Mouse (Mus musculus): ENCODE data around the gene Slc1a1. TPM values are rescaled to one million over a fixed set of nuclear protein-coding genes. Genes with fewer than 3 reads are reported as not detected.

The Slc1a1 gene
- polyA plus RNA-seq, 1 experiment from 2014 or later: 53.7 TPM

DNA sequence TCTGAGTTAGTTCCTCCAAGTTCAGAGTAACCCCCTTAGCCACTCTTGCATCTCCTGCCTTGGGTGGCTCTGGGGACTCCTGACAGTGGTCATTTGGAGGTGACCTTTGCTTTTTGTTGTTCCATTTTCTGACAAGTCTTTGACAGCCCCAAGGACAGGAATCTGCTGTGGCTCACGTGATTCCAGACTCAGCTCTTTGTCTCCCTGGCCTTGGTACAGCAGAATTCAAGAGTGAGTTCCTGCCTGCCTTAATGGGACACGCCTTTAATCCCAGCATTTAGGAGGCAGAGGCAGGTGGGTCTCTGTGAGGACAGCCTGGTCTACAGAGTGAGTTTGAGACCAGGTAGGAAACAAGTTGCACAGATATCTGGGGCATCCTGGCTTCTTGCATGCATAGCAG is 3.9 kb downstream of the Slc1a1 start:
- Histone ChIP-seq H3K9me3 (ENCODE audit: control insufficient read depth, low read length) (no peaks in the 10 kb centered on the region), H3K4me1 (ENCODE audit: control insufficient read depth, insufficient read depth, low read depth, low read length) (peaks cover 10% of the 10 kb centered on the region), H3K4me3 (ENCODE audit: low read length) (no peak overlapping the region), H3K27me3 (replicated peaks; ENCODE audit: control insufficient read depth, insufficient read depth, low read length) (no peaks in the 10 kb centered on the region), H3K9ac (ENCODE audit: low read depth, low read length) (no peak overlapping the region), H3K27ac (ENCODE audit: low read depth, low read length) (no peak overlapping the region), H3K36me3 (ENCODE audit: control insufficient read depth, insufficient read depth, low read length) (no peaks in the 10 kb centered on the region), H3K4me2 (ENCODE audit: low read length) (no peak overlapping the region)
- 63% methylated on average over 2 of the region's 2 CpGs for whole genome bisulfite sequencing
- no peak for ATAC-seq

DNA sequence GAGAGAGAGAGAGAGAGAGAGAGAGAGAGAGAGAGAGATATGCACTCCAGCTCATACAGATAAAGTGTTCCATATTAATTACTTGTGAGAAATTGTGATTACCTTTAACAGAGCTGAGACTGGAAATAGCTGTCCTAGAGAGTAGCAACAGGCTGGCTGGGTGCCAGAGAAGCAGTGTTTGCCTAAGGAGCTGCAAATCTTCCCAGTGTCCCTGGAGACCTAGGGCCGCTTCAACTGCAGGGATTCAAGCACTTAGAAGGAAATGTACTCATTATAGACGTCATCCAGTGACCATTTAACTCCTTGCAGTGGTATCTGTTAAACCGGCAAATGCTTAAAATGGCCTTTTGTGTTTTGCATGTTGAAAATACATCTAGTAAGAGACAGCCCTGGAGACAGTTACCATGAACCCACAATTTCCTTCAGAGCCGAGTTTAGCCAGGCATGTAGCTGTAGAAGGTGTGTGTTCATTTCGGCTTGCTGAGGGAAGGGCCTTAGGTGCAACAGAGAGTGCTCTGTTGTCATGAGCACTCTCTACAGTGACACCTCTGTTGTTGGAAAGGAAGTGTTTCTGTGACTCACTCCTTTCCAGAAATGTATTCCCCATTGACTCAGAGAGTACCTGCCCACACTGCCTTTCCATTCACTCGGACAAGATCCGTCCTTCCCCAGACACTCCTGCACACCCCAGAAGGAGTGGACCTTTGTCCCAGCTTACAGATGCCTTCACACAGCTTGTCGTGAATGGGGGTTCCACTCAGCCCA is 10.3 kb downstream of the Slc1a1 start:
- Histone ChIP-seq H3K4me1 (ENCODE audit: control insufficient read depth, insufficient read depth, low read depth, low read length) (no peaks in the 10 kb centered on the region; the same call in 1 of the 2 replicates), H3K9me3 (ENCODE audit: control insufficient read depth, low read length) (no peaks in the 10 kb centered on the region), H3K4me2 (ENCODE audit: low read length) (no peak overlapping the region), H3K27me3 (replicated peaks; ENCODE audit: control insufficient read depth, insufficient read depth, low read length) (no peaks in the 10 kb centered on the region), H3K4me3 (ENCODE audit: low read length) (no peak overlapping the region), H3K27ac (ENCODE audit: low read depth, low read length) (no peak overlapping the region), H3K36me3 (ENCODE audit: control insufficient read depth, insufficient read depth, low read length) (no peaks in the 10 kb centered on the region), H3K9ac (ENCODE audit: low read depth, low read length) (no peak overlapping the region)
- WGBS: 62% methylated on average over 8 of the region's 8 CpGs
- ATAC-seq: peak; percentile 37; the same call in 1 of the 2 replicates

DNA sequence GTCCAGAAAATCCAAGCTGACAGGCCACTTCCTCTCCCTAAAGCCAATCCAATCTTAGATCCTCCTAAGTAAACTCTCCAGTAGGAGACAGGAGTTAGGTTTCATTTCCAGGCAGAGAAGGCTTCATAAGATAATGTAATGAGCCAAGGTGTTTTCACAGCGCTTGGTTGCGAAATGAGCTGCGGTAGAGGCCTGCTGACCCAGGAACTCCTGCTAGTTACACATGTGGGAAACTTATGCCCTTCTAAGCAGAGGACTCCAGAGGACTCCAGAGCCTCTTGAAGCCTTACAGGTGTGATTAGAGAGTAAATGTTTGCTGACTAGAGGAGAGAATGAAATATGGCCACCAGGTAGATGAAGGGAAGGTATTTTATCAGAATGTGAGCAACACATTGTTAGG is 15.7 kb downstream of the Slc1a1 start:
- ATAC-seq: no peak
- Histone ChIP-seq H3K9ac (ENCODE audit: low read depth, low read length) (no peak overlapping the region), H3K4me1 (ENCODE audit: control insufficient read depth, insufficient read depth, low read depth, low read length) (no peaks in the 10 kb centered on the region), H3K36me3 (ENCODE audit: control insufficient read depth, insufficient read depth, low read length) (no peaks in the 10 kb centered on the region), H3K27me3 (replicated peaks; ENCODE audit: control insufficient read depth, insufficient read depth, low read length) (no peaks in the 10 kb centered on the region), H3K4me3 (ENCODE audit: low read length) (no peak overlapping the region), H3K27ac (ENCODE audit: low read depth, low read length) (no peak overlapping the region), H3K4me2 (ENCODE audit: low read length) (no peak overlapping the region), H3K9me3 (ENCODE audit: control insufficient read depth, low read length) (no peaks in the 10 kb centered on the region)
- WGBS: 95% methylated on average over 3 of the region's 3 CpGs

DNA sequence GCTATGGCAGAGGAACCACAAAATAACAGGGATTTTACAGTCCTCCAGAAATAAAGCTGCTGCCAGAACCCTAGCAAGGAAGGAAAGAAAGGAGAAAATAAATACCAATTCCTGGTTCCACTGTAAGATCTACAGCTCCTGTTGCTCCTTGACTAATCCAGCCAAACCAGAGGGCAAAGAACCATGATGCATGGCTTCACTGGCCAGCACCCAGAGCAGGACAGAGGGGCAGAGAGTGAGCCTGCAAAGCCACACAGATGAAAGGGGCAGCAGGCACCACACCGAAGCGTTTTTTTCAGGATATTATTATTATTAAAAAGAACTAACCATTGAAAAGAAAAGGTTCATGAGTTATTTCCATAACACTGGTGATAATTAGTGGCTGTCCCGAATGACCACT is 17.2 kb downstream of the Slc1a1 start:
- H3K27me3 ChIP-seq (replicated peaks; ENCODE audit: control insufficient read depth, insufficient read depth, low read length): no peaks in the 10 kb centered on the region
- H3K36me3 ChIP-seq (ENCODE audit: control insufficient read depth, insufficient read depth, low read length): no peaks in the 10 kb centered on the region
- WGBS: 85% methylated on average over 3 of the region's 3 CpGs
- no peak for ATAC-seq
- H3K4me2 ChIP-seq (ENCODE audit: low read length): no peak overlapping the region
- no peak overlapping the region for H3K4me3 ChIP-seq (ENCODE audit: low read length)
- no peaks in the 10 kb centered on the region for H3K4me1 ChIP-seq (ENCODE audit: control insufficient read depth, insufficient read depth, low read depth, low read length)
- H3K27ac ChIP-seq (ENCODE audit: low read depth, low read length): no peak overlapping the region
- H3K9ac ChIP-seq (ENCODE audit: low read depth, low read length): no peak overlapping the region
- 0 out of 2 replicates have a peak, but pooled peaks cover 3% of the 10 kb centered on the region for H3K9me3 ChIP-seq (ENCODE audit: control insufficient read depth, low read length)

DNA sequence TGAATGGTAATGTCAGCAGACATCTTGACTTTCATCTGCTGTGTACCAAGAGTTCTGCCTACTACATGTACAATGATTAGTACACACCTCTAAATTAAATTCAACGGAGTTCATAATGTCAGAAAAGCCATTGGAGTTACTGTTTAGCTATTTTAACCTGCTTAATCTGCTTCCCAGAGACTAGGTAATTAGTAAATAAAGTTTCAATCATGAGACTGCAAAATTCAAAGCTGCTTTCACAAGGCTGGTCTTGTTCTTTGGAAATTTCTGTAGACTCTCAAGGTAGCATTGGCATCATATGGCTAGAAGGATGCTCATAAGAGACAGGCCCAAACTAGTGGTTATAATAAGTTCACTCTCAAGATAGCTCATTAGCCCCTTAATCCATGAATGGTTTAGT is 20.0 kb downstream of the Slc1a1 start:
- Histone ChIP-seq H3K9ac (ENCODE audit: low read depth, low read length) (no peak overlapping the region), H3K36me3 (ENCODE audit: control insufficient read depth, insufficient read depth, low read length) (no peaks in the 10 kb centered on the region), H3K9me3 (ENCODE audit: control insufficient read depth, low read length) (0 out of 2 replicates have a peak, but pooled peaks cover 3% of the 10 kb centered on the region), H3K27ac (ENCODE audit: low read depth, low read length) (no peak overlapping the region), H3K4me1 (ENCODE audit: control insufficient read depth, insufficient read depth, low read depth, low read length) (no peaks in the 10 kb centered on the region), H3K4me2 (ENCODE audit: low read length) (no peak overlapping the region), H3K27me3 (replicated peaks; ENCODE audit: control insufficient read depth, insufficient read depth, low read length) (no peaks in the 10 kb centered on the region), H3K4me3 (ENCODE audit: low read length) (no peak overlapping the region)
- ATAC-seq: no peak
- 69% methylated on average over 1 of the region's 1 CpGs for WGBS

DNA sequence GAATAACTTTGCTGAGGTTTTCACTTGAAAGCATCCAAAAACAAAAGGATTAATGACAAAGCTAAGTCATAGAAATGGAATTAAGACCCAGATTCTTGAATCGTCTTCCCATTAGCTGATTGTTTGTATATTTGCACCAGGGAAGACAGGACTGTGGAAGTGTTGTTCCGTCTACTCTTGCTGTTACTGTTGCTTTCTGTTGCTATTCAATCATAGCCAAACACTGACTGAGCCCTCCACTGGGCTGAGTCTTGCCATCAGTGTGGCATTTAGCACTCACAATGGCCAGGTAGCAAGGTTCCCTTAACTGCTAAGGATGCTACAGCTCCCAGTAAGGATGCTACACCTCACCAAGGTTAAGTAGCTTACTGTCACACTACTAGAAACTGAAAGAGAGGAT is 25.4 kb downstream of the Slc1a1 start:
- H3K36me3 ChIP-seq (ENCODE audit: control insufficient read depth, insufficient read depth, low read length): no peaks in the 10 kb centered on the region
- ATAC-seq: no peak
- H3K4me2 ChIP-seq (ENCODE audit: low read length): no peak overlapping the region
- no peak overlapping the region for H3K27ac ChIP-seq (ENCODE audit: low read depth, low read length)
- WGBS: 87% methylated on average over 2 of the region's 2 CpGs
- no peaks in the 10 kb centered on the region for H3K27me3 ChIP-seq (replicated peaks; ENCODE audit: control insufficient read depth, insufficient read depth, low read length)
- H3K9me3 ChIP-seq (ENCODE audit: control insufficient read depth, low read length): 0 out of 2 replicates have a peak, but pooled peaks cover 3% of the 10 kb centered on the region
- H3K4me3 ChIP-seq (ENCODE audit: low read length): no peak overlapping the region
- H3K4me1 ChIP-seq (ENCODE audit: control insufficient read depth, insufficient read depth, low read depth, low read length): no peaks in the 10 kb centered on the region
- H3K9ac ChIP-seq (ENCODE audit: low read depth, low read length): no peak overlapping the region

DNA sequence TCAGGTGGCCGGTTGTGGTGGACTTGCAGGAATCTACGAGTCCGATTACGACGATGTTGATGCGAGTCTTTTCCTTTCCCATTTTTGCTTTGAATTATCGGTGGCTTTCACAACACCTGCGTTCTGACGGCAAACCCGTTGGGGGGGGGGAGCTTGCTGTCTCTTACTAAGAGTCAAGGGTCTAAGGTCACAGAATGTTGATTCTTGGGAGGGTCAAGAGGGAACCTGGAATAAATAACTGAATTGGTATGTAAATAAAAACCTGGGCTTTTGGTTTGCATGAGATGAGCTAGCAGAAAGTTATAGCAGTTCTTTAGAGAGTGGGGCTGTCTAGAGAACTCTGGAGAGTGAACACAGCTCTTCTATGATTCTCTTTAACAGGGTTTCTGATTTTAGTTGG is 28.8 kb downstream of the Slc1a1 start:
- Histone ChIP-seq H3K4me3 (ENCODE audit: low read length) (no peak overlapping the region), H3K9me3 (ENCODE audit: control insufficient read depth, low read length) (no peaks in the 10 kb centered on the region), H3K4me1 (ENCODE audit: control insufficient read depth, insufficient read depth, low read depth, low read length) (no peaks in the 10 kb centered on the region), H3K36me3 (ENCODE audit: control insufficient read depth, insufficient read depth, low read length) (no peaks in the 10 kb centered on the region), H3K4me2 (ENCODE audit: low read length) (no peak overlapping the region), H3K27ac (ENCODE audit: low read depth, low read length) (no peak overlapping the region), H3K27me3 (replicated peaks; ENCODE audit: control insufficient read depth, insufficient read depth, low read length) (no peaks in the 10 kb centered on the region), H3K9ac (ENCODE audit: low read depth, low read length) (no peak overlapping the region)
- 95% methylated on average over 10 of the region's 10 CpGs for WGBS
- ATAC-seq: no peak

DNA sequence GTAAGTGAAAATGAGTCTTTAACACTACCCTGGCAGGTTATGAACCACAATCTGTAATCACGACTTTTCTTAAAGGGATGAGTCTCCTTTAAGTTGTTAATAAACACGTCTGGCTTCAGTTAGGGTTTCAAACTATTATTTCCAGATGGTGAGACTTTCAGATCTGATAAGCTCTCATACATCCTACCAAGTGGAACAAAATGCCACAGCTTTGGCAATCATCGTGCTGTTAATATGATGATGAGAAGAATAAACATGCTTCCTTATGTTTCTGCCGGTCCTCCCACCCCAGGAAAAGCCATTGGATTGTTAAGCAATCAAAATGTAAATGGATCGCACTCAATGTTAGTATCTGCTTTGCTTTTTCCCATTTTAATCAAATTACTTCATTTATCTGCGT is 30.1 kb downstream of the Slc1a1 start:
- no peak overlapping the region for H3K27ac ChIP-seq (ENCODE audit: low read depth, low read length)
- no peaks in the 10 kb centered on the region for H3K27me3 ChIP-seq (replicated peaks; ENCODE audit: control insufficient read depth, insufficient read depth, low read length)
- WGBS: 62% methylated on average over 6 of the region's 6 CpGs
- no peak overlapping the region for H3K9ac ChIP-seq (ENCODE audit: low read depth, low read length)
- no peaks in the 10 kb centered on the region for H3K9me3 ChIP-seq (ENCODE audit: control insufficient read depth, low read length)
- H3K4me2 ChIP-seq (ENCODE audit: low read length): no peak overlapping the region
- H3K4me1 ChIP-seq (ENCODE audit: control insufficient read depth, insufficient read depth, low read depth, low read length): no peaks in the 10 kb centered on the region
- H3K36me3 ChIP-seq (ENCODE audit: control insufficient read depth, insufficient read depth, low read length): no peaks in the 10 kb centered on the region
- no peak for ATAC-seq
- H3K4me3 ChIP-seq (ENCODE audit: low read length): no peak overlapping the region

DNA sequence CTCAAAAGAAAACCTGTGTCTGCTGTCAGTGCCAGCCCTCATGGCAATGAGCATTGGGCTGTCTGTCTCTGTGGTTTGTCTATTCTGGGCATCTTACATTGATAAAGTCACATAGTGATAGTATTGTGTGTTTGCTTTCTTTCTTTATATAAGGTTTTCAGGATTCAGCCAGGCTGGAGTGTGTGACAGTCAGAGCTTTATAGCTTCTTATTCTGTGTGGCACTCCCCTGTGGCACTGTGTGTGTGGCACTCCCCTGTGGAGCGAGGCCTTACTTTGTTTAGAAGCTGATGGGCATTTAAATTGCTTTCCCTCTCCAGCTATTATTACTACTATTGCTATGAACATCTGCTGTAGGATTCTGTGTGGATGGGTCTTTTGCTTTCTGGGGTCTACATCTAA is 30.7 kb downstream of the Slc1a1 start:
- Histone ChIP-seq H3K4me3 (ENCODE audit: low read length) (no peak overlapping the region), H3K9ac (ENCODE audit: low read depth, low read length) (no peak overlapping the region), H3K4me1 (ENCODE audit: control insufficient read depth, insufficient read depth, low read depth, low read length) (no peaks in the 10 kb centered on the region), H3K4me2 (ENCODE audit: low read length) (no peak overlapping the region), H3K27ac (ENCODE audit: low read depth, low read length) (no peak overlapping the region), H3K27me3 (replicated peaks; ENCODE audit: control insufficient read depth, insufficient read depth, low read length) (no peaks in the 10 kb centered on the region), H3K36me3 (ENCODE audit: control insufficient read depth, insufficient read depth, low read length) (no peaks in the 10 kb centered on the region), H3K9me3 (ENCODE audit: control insufficient read depth, low read length) (no peaks in the 10 kb centered on the region)
- WGBS: 58% methylated on average over 1 of the region's 1 CpGs
- peak; percentile 54; the same call in 1 of the 2 replicates for ATAC-seq

Data from hindbrain, embryonic 16.5 days (tissue).